Comparison of ENCODE assay signal across 17 mouse cellular contexts in genomic region chr15:81427947-81428346, GRCm38 (mm10). TPM values are rescaled to one million over a fixed set of nuclear protein-coding genes. Genes with fewer than 3 reads are reported as not detected.
"Had no signal": no experiment of that assay in that cellular context is flagged by ENCODE, and none has a peak within 500 bp of the region (broad histone marks: within the 10 kb centered on the region; RNA-seq: fewer than 3 reads in every experiment).

No protein-coding gene starts in this region.

- H3K4me2 ChIP-seq: lung, embryonic 15.5 days; midbrain, embryonic 11.5 days; midbrain, embryonic 13.5 days; midbrain, embryonic 15.5 days; neural tube, embryonic 12.5 days; stomach, embryonic 15.5 days had no signal

- H3K4me1 ChIP-seq: lung, embryonic 15.5 days; midbrain, embryonic 13.5 days; midbrain, embryonic 15.5 days; neural tube, embryonic 12.5 days; stomach, embryonic 15.5 days had no signal

- H3K27ac ChIP-seq: lung, embryonic 15.5 days; macrophage; midbrain, embryonic 13.5 days; midbrain, embryonic 15.5 days; neural tube, embryonic 12.5 days; stomach, embryonic 15.5 days had no signal

- ATAC-seq: lung, postnatal 0 days; midbrain, embryonic 13.5 days; midbrain, embryonic 15.5 days had no signal

- H3K36me3 ChIP-seq: midbrain, embryonic 15.5 days had no signal

- H3K4me3 ChIP-seq: lung, embryonic 15.5 days; midbrain, embryonic 13.5 days; midbrain, embryonic 15.5 days; neural tube, embryonic 12.5 days; stomach, embryonic 15.5 days had no signal

- H3K9me3 ChIP-seq: lung, embryonic 15.5 days; midbrain, embryonic 13.5 days; midbrain, embryonic 15.5 days; neural tube, embryonic 12.5 days; stomach, embryonic 15.5 days had no signal

- H3K27me3 ChIP-seq: lung, embryonic 15.5 days; midbrain, embryonic 13.5 days; midbrain, embryonic 15.5 days; neural tube, embryonic 12.5 days; stomach, embryonic 15.5 days had no signal

- H3K9ac ChIP-seq: lung, embryonic 15.5 days; midbrain, embryonic 13.5 days; midbrain, embryonic 15.5 days; neural tube, embryonic 12.5 days; stomach, embryonic 15.5 days had no signal

- DNase-seq: lung, adult 2 months; lung, postnatal 14 days; lung, postnatal 36 days; right cerebral cortex, postnatal 14 days; thymus, adult 18-20 months; thymus, postnatal 14 days; thymus, postnatal 36 days had no signal

RNA-seq across cellular contexts. Expression of gene Dnajb7, which starts 19.8 kb away (rescaled TPM):
- total RNA-seq: midbrain, postnatal 0 days; neutrophil, adult 5-6 weeks had no signal
- polyA plus RNA-seq: lung, adult 2 months had no signal
